Mouse (Mus musculus) cerebellum, adult 2 months (tissue): Measurements from ENCODE around the gene Ube2v1.

Experiments
- CTCF ChIP-seq: fragments of 200-500 bp; IDR thresholded peaks from 2 replicates; pipeline ENCODE4 v1.5.1; 2011; ENCODE audit warnings: low read depth, mild to moderate bottlenecking, control low read depth, low read length, moderate library complexity, borderline replicate concordance; ENCODE audit not compliant: insufficient read depth
- POLR2A ChIP-seq: fragments of 200-500 bp; IDR thresholded peaks from 2 replicates; pipeline ENCODE4 v1.6.1; 2011; ENCODE audit warnings: low read length, control low read depth, borderline replicate concordance; ENCODE audit not compliant: insufficient read depth

DNA sequence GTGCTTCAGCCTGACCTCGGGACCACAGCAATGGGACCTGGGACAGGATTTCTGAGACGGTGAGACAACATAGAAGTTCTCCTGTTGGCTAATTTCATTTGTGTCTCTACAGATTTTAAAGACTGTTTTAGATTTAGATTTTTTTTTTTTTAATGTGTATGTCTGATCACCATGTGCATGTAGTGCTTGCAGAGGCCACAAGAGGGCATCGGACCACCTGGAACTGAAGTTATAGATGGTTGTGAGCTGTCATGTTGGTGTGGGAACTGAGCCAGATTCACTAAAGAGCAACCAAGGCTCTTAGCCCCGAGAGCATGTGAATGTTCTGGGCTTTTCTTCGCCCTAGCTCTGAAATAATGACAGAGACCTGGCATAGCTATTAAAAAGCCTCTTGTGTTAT, 48.8 kb upstream of the Ube2v1 start:
- TF ChIP-seq POLR2A = no peak
- peak; percentile 57; the same call in 1 of the 2 replicates for TF ChIP-seq CTCF
